Mouse (Mus musculus) embryonic facial prominence, embryonic 11.5 days (tissue): ENCODE measurements around the gene Zfp943. TPM values are rescaled to one million over a fixed set of nuclear protein-coding genes. Genes with fewer than 3 reads are reported as not detected.

Source experiments
- polyA plus RNA-seq: library from polyadenylated mRNA; unstranded; fragments of >200 nt; fragmentation: Nextera tagmentation; extraction: Ambion mirVana; gene quantifications from 2 replicates; pipeline ENCODE4 v1.2.1, GENCODE M21; 2014

Gene Zfp943
- polyA plus RNA-seq, 1 experiment from 2014 or later: 24.1 TPM

Other genes with a start within 250 kb of the Zfp943 start
- 6.1 and 6.7 TPM in 2 replicates for gene Zfp229, start 231.8 kb upstream of the Zfp943 start, polyA plus RNA-seq
- 10.2 and 12.0 TPM in 2 replicates for gene Zfp820, start 116.8 kb upstream of the Zfp943 start, polyA plus RNA-seq
- gene Zfp995, start 52.6 kb upstream of the Zfp943 start, polyA plus RNA-seq: 8.3 and 10.8 TPM in 2 replicates
- gene Zfp942, start 88 bp upstream of the Zfp943 start, polyA plus RNA-seq: 29.4 and 30.9 TPM in 2 replicates
- 3.2 and 4.1 TPM in 2 replicates for gene Zfp947, start 203.6 kb downstream of the Zfp943 start, polyA plus RNA-seq